Mouse (Mus musculus) cerebellum, adult 2 months (tissue): ENCODE measurements at regions not wholly inside any gene's neighbourhood (a gene's known extent, or its start where the extent isn't known, plus 50 kb on each side); places are given as distances from the start of the nearest gene placed in this dataset.

Experiments
- CTCF ChIP-seq: fragments of 200-500 bp; IDR thresholded peaks from 2 replicates; pipeline ENCODE4 v1.5.1; 2011; ENCODE audit warnings: low read depth, mild to moderate bottlenecking, control low read depth, low read length, moderate library complexity, borderline replicate concordance; ENCODE audit not compliant: insufficient read depth
- POLR2A ChIP-seq: fragments of 200-500 bp; IDR thresholded peaks from 2 replicates; pipeline ENCODE4 v1.6.1; 2011; ENCODE audit warnings: low read length, control low read depth, borderline replicate concordance; ENCODE audit not compliant: insufficient read depth

- TF ChIP-seq POLR2A (no peak), CTCF (no peak)
Measured at GRCm38 (mm10) chr14:86470462-86470861, 670.6 kb downstream of the Diaph3 start.
